Mouse (Mus musculus) thymus, adult 2 months (tissue): ENCODE measurements around the gene Hoxb9. TPM values are rescaled to one million over a fixed set of nuclear protein-coding genes. Genes with fewer than 3 reads are reported as not detected.

Source experiments
- DNase-seq: peaks from one replicate; pipeline ENCODE4 v3.0.0; 2021
- H3K27ac ChIP-seq: fragments of 200-500 bp; 2 replicates; pipeline ENCODE4 v1.5.1; 2012; ENCODE audit warnings: low read length, control low read depth; ENCODE audit not compliant: control insufficient read depth, insufficient read depth
- H3K27me3 ChIP-seq: fragments of 200-500 bp; 2 replicates; pipeline ENCODE4 v1.6.1; 2012; ENCODE audit warnings: mild to moderate bottlenecking, low read length, moderate library complexity, mixed read lengths; ENCODE audit not compliant: control insufficient read depth, insufficient read depth
- H3K36me3 ChIP-seq: fragments of 200-500 bp; 2 replicates; pipeline ENCODE4 v1.6.1; 2012; ENCODE audit warnings: mild to moderate bottlenecking, low read length, moderate library complexity; ENCODE audit not compliant: control insufficient read depth, insufficient read depth
- H3K4me1 ChIP-seq: fragments of 200-500 bp; replicated peaks from 2 replicates; pipeline ENCODE4 v1.6.1; 2012; ENCODE audit warnings: low read length; ENCODE audit not compliant: control insufficient read depth, insufficient read depth
- H3K4me3 ChIP-seq: fragments of 200-500 bp; 2 replicates; pipeline ENCODE4 v1.5.1; 2012; ENCODE audit warnings: mild to moderate bottlenecking, low read length, control low read depth, moderate library complexity; ENCODE audit not compliant: control insufficient read depth, insufficient read depth
- CTCF ChIP-seq: fragments of 200-500 bp; IDR thresholded peaks from 2 replicates; pipeline ENCODE4 v1.5.1; 2012; ENCODE audit warnings: mild to moderate bottlenecking, control low read depth, low read length, moderate library complexity, borderline replicate concordance; ENCODE audit not compliant: control insufficient read depth, poor library complexity, insufficient read depth; ENCODE audit errors: extremely low read depth
- POLR2A ChIP-seq: fragments of 200-500 bp; IDR thresholded peaks from 2 replicates; pipeline ENCODE4 v1.6.1; 2012; ENCODE audit warnings: mild to moderate bottlenecking, low read length, control low read depth, moderate library complexity; ENCODE audit not compliant: control insufficient read depth, poor library complexity, insufficient read depth; ENCODE audit errors: extremely low read depth
- WGBS: fragments of 180-500 bp; shearing (Covaris S2); methylation state at CpG from one replicate; pipeline ENCODE4 v1.1.7; 2018; 5-methylcytosine and 5-hydroxymethylcytosine counted together
- polyA plus RNA-seq: library from polyadenylated mRNA; depleted of rRNA; stranded (reverse); fragments of >200 nt; gene quantifications from 2 replicates; pipeline ENCODE4 v1.2.3, GENCODE M21; 2012

Hoxb9 gene
- polyA plus RNA-seq, 1 experiment = 0.22 TPM

GRCm38 (mm10) chr11:96274428-96274827, 3.2 kb downstream of the Hoxb9 start:
- DNase-seq = no peak
- 64% methylated on average over 10 of the region's 10 CpGs for WGBS
- Histone ChIP-seq H3K27ac (no peak overlapping the region), H3K27me3 (peaks cover 46% of the 10 kb centered on the region), H3K4me3 (no peak overlapping the region), H3K4me1 (no peaks in the 10 kb centered on the region; the same call in 1 of the 2 replicates), H3K36me3 (no peaks in the 10 kb centered on the region)
- TF ChIP-seq POLR2A = no peak
- TF ChIP-seq CTCF = no peak

DNA sequence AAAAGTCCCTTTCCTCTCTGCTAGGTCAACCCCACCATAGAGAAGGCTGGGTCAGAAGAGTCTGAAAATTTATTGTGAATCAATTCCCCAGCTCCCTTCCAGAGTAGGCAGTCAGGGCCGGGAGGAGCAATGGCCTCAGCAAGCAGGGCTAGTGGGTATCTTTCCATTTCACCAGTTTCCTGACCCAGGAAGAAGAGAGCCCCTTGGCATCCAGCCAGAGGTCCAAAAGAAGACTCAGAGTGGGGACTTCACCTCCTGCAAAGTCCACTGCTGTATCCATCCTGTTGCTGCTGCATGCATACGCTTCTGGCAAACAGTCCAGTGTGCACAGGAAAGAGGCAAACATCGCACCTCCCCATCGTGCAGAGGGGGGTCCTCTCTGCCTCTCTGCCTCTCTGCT, 4.6 kb downstream of the Hoxb9 start:
- TF ChIP-seq POLR2A = no peak
- no peak for TF ChIP-seq CTCF
- Histone ChIP-seq H3K27me3 (peaks cover 42% of the 10 kb centered on the region), H3K4me1 (no peaks in the 10 kb centered on the region; the same call in 1 of the 2 replicates), H3K36me3 (no peaks in the 10 kb centered on the region), H3K4me3 (no peak overlapping the region), H3K27ac (no peak overlapping the region)
- no peak for DNase-seq
- 29% methylated on average over 4 of the region's 4 CpGs for WGBS

- H3K27ac ChIP-seq = no peak overlapping the region
- no peak overlapping the region for H3K4me3 ChIP-seq
- TF ChIP-seq POLR2A (no peak), CTCF (no peak)
- DNase-seq = no peak
- H3K36me3 ChIP-seq = no peaks in the 10 kb centered on the region
- H3K4me1 ChIP-seq = no peaks in the 10 kb centered on the region
- peaks cover 45% of the 10 kb centered on the region for H3K27me3 ChIP-seq
- 8% methylated on average over 35 of the region's 35 CpGs for WGBS
Measured at GRCm38 (mm10) chr11:96277151-96278044, 6.1 kb downstream of the Hoxb9 start.

DNA sequence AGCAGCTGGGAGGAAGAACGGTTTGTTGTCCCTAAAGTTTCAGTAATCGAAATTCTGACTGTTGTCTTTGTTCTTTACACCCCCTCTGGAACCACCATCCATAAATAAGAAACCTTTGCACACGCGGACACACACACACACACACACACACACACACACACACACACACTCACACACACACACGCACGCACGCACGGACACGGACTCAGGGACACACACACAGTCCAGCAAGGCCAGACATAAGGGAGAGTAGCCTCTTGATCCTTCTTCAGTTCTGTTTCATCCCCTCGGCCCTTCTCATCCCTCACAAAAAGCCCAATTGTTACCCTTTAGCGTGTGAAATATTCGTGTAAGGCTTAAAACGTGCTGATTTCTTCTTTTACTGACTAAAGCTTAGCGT, 7.1 kb downstream of the Hoxb9 start:
- WGBS = 17% methylated on average over 14 of the region's 14 CpGs
- Histone ChIP-seq H3K36me3 (no peaks in the 10 kb centered on the region), H3K27me3 (peaks cover 48% of the 10 kb centered on the region), H3K27ac (no peak overlapping the region), H3K4me3 (no peak overlapping the region), H3K4me1 (no peaks in the 10 kb centered on the region)
- no peak for DNase-seq
- TF ChIP-seq POLR2A (no peak), CTCF (no peak)

DNA sequence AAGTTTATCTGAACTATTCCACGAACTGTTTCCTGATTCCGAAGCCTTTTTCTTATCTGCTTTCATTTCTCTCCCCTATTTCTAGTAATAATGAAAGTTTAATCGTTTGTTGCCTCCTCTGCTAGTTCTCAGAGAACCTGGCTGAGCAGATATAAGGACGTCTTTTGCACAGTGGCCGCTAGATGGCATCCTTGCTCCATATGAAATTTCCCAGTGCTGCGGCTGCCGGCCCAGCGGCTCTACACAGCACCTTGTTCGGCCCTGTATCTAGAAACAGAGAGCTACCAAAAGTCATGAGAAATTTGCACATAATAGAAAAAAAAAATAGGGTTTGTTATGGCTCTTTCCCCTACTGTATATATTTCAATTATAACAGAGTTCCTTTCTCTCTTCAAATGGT, 7.5 kb downstream of the Hoxb9 start:
- peak; percentile 79 for DNase-seq
- H3K4me1 ChIP-seq = no peaks in the 10 kb centered on the region
- peaks cover 48% of the 10 kb centered on the region for H3K27me3 ChIP-seq
- no peak overlapping the region for H3K4me3 ChIP-seq
- H3K36me3 ChIP-seq = no peaks in the 10 kb centered on the region
- H3K27ac ChIP-seq = no peak overlapping the region
- TF ChIP-seq CTCF (peak; percentile 72; the same call in 1 of the 2 replicates), POLR2A (no peak)
- WGBS = 1% methylated on average over 9 of the region's 9 CpGs

GRCm38 (mm10) chr11:96279421-96280233, 8.4 kb downstream of the Hoxb9 start:
- DNase-seq = no peak
- Histone ChIP-seq H3K36me3 (no peaks in the 10 kb centered on the region), H3K4me3 (no peak overlapping the region), H3K27ac (no peak overlapping the region), H3K4me1 (no peaks in the 10 kb centered on the region; the same call in 1 of the 2 replicates), H3K27me3 (peaks cover 55% of the 10 kb centered on the region)
- WGBS = 15% methylated on average over 31 of the region's 31 CpGs
- TF ChIP-seq POLR2A (no peak), CTCF (no peak)
